Mouse (Mus musculus) lung, embryonic 15.5 days (tissue): ENCODE results near the gene Gm20696. TPM values are rescaled to one million over a fixed set of nuclear protein-coding genes. Genes with fewer than 3 reads are reported as not detected.

Experiments used
- ATAC-seq: fragments of 200-750 bp; cut with Nextera tagmentation; 2 replicates; pipeline ENCODE4 v1.8.0; 2017; ENCODE audit warnings: moderate number of reproducible peaks, borderline replicate concordance; ENCODE audit not compliant: low FRiP score, low TSS enrichment; ENCODE audit errors: extremely low read depth
- H3K27ac ChIP-seq: fragments of 300-500 bp; sonication (generic); 2 replicates; pipeline ENCODE4 v1.5.1; 2015; ENCODE audit warnings: moderate library complexity, mild to moderate bottlenecking, inconsistent platforms
- H3K27me3 ChIP-seq: fragments of 300-500 bp; sonication (generic); 2 replicates; pipeline ENCODE4 v1.6.1; 2015; ENCODE audit warnings: inconsistent platforms
- H3K36me3 ChIP-seq: fragments of 300-500 bp; sonication (generic); 2 replicates; pipeline ENCODE4 v1.6.1; 2015; ENCODE audit warnings: inconsistent platforms
- H3K4me1 ChIP-seq: fragments of 300-500 bp; sonication (generic); 2 replicates; pipeline ENCODE4 v1.6.1; 2015; ENCODE audit warnings: inconsistent platforms
- H3K4me2 ChIP-seq: fragments of 300-500 bp; sonication (generic); 2 replicates; pipeline ENCODE4 v1.6.1; 2015; ENCODE audit warnings: inconsistent platforms, mild to moderate bottlenecking, moderate library complexity
- H3K4me3 ChIP-seq: fragments of 300-500 bp; sonication (generic); 2 replicates; pipeline ENCODE4 v1.5.1; 2015; ENCODE audit warnings: mild to moderate bottlenecking, inconsistent platforms
- H3K9ac ChIP-seq: fragments of 300-500 bp; sonication (generic); 2 replicates; pipeline ENCODE4 v1.6.1; 2015; ENCODE audit warnings: inconsistent platforms
- H3K9me3 ChIP-seq: fragments of 300-500 bp; sonication (generic); 2 replicates; pipeline ENCODE4 v1.6.1; 2016; ENCODE audit warnings: inconsistent platforms
- WGBS: fragments of 180-500 bp; shearing (Covaris S2); methylation state at CpG from one replicate; pipeline ENCODE4 v1.1.7; 2015; 5-methylcytosine and 5-hydroxymethylcytosine counted together
- polyA plus RNA-seq: library from polyadenylated mRNA; unstranded; fragments of >200 nt; fragmentation: Nextera tagmentation; extraction: Ambion mirVana; gene quantifications from 2 replicates; pipeline ENCODE4 v1.2.1, GENCODE M21; 2015

Gene Gm20696
- polyA plus RNA-seq, 1 experiment from 2014 or later = 3.8 TPM

DNA sequence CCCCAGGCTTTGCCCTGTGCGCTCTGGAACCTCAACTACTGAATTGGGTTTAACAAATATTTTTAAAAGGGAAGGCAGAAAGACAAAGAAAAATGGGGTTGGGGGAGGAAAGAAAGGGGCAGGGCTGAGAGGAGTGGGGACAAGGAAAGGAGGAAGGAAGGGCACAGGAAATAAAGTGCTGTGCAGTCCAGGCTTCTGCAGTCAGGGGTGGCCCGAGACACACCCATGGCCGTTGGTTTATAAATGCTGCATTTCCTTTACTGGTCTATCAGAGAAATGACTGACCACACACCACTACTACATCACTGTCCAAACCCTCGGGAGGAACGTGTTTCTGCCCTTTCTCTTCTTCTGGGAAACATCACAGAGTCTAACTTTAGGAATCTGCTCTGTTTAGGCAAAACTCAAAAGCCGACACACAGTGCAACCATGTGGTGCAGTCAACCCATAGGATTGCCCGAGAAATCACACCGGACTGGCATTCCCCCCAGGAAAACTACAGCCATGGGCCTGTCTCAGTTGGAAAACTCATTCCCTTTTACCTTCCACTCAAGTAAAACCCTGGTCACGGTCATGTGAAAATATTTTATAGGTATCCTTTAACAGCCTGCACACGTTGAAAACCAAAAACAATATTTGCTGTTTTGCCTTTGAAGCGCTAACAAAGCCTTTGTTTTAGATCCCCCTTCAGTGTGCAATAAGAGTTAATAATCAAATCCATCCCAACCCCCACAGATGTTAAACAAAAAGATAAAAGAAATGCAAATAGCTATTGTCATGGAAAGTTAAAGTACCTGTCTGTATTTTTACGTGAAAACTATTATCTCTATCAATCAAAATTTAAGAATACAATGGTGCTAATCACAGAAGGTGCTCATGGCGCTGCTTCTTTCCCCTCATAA lies 402.2 kb downstream of the Gm20696 start:
- no peaks in the 10 kb centered on the region for H3K9me3 ChIP-seq
- peak overlapping the region; percentile 55 for H3K27ac ChIP-seq
- ATAC-seq = no peak
- no peak overlapping the region for H3K9ac ChIP-seq
- H3K27me3 ChIP-seq = no peaks in the 10 kb centered on the region
- 33% methylated on average over 13 of the region's 13 CpGs for WGBS
- H3K4me3 ChIP-seq = 0 out of 2 replicates have a peak overlapping the region, but pooled peaks have one; percentile 12
- peaks cover 51% of the 10 kb centered on the region for H3K4me1 ChIP-seq
- H3K36me3 ChIP-seq = no peaks in the 10 kb centered on the region
- peak overlapping the region; percentile 53 for H3K4me2 ChIP-seq

DNA sequence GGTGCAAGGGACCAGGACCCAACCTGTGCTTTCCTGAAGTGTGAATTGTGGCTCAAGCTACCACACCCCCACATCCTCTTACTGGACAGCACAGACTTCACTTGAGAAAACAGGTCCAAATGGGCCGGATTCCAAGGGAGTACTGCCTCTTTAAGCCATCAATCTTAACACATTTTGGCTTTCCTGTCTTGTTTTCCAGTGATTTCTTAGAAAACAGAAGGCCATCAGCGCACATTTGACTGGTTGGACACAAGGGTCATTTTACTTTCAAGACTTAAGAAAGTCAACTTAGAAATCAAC lies 402.8 kb downstream of the Gm20696 start:
- no peaks in the 10 kb centered on the region for H3K36me3 ChIP-seq
- H3K27ac ChIP-seq = peak overlapping the region; percentile 44; the same call in 1 of the 2 replicates
- H3K4me3 ChIP-seq = no peak overlapping the region
- WGBS = 35% methylated on average over 2 of the region's 2 CpGs
- H3K9me3 ChIP-seq = no peaks in the 10 kb centered on the region
- H3K4me2 ChIP-seq = peak overlapping the region; percentile 53
- peaks cover 51% of the 10 kb centered on the region for H3K4me1 ChIP-seq
- H3K27me3 ChIP-seq = no peaks in the 10 kb centered on the region
- no peak overlapping the region for H3K9ac ChIP-seq
- ATAC-seq = no peak

DNA sequence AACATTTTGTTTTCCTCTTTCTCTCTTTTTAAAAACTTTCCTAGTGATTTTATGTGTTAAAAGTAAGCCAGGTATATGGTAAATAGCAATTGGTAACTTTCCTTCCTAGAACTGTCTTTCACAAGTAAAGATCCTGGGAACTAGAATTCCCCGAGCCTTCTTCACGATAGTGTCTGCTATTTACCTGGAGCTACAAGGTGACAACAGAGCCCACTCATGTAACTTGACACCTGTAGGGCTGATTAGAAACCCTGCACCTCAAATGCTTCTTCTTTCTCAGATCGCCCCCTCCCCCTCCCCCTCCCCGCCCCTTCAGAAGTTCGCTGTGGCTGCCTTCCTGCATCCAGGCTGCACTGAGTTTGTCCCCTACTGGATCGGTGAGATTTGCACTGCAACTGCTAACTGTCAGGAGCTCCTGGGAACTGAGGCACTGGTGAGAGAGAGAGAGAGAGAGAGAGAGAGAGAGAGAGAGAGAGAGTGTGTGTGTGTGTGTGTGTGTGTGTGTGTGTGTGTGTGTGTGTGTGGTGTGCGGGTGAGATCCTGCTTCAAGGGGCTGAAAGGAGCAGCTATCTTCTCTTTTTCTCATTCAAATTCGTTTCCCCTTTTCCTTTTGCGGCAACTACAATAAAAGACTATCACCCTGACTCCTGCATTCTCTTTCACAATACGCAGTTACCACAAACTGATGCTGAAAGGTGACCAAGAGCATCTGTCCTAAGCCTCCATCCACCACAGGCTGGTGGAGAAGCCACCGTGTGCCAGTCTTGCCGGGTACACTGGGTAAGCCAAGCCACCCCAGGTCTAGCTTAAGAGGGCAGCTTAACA lies 403.3 kb downstream of the Gm20696 start:
- Histone ChIP-seq H3K4me1 (peaks cover 50% of the 10 kb centered on the region), H3K27ac (peak overlapping the region; percentile 44; the same call in 1 of the 2 replicates)
- no peak for ATAC-seq

DNA sequence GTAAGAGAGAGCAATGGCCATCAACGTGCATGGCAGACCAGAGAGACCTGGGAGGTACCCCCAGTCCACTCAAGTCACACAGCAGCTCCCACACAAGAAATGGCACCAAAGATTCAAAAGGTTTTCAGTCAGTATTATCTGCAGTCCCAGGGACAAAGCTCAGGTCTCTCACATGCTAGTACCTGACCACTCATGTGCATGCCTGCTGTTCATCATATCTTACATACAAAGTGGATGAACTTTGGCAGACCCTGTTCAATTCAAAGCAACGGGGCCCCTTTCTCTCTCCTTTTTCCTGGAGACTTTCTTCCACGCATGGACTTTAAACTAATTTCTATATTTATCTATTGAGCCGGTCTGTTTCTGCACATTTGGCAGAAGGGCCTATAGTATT lies 404.9 kb downstream of the Gm20696 start:
- Histone ChIP-seq H3K36me3 (no peaks in the 10 kb centered on the region), H3K27me3 (no peaks in the 10 kb centered on the region), H3K27ac (no peak overlapping the region), H3K4me2 (no peak overlapping the region), H3K4me3 (no peak overlapping the region), H3K9me3 (no peaks in the 10 kb centered on the region), H3K9ac (no peak overlapping the region), H3K4me1 (peaks cover 43% of the 10 kb centered on the region)
- 46% methylated on average over 4 of the region's 4 CpGs for WGBS
- no peak for ATAC-seq

More for the DNA sequence above, 403.3 kb downstream of the Gm20696 start:
- Histone ChIP-seq H3K4me3 (no peak overlapping the region), H3K9ac (no peak overlapping the region), H3K4me2 (peak overlapping the region; percentile 53; the same call in 1 of the 2 replicates), H3K36me3 (no peaks in the 10 kb centered on the region), H3K27me3 (no peaks in the 10 kb centered on the region), H3K9me3 (no peaks in the 10 kb centered on the region)
- 27% methylated on average over 12 of the region's 12 CpGs for WGBS

DNA sequence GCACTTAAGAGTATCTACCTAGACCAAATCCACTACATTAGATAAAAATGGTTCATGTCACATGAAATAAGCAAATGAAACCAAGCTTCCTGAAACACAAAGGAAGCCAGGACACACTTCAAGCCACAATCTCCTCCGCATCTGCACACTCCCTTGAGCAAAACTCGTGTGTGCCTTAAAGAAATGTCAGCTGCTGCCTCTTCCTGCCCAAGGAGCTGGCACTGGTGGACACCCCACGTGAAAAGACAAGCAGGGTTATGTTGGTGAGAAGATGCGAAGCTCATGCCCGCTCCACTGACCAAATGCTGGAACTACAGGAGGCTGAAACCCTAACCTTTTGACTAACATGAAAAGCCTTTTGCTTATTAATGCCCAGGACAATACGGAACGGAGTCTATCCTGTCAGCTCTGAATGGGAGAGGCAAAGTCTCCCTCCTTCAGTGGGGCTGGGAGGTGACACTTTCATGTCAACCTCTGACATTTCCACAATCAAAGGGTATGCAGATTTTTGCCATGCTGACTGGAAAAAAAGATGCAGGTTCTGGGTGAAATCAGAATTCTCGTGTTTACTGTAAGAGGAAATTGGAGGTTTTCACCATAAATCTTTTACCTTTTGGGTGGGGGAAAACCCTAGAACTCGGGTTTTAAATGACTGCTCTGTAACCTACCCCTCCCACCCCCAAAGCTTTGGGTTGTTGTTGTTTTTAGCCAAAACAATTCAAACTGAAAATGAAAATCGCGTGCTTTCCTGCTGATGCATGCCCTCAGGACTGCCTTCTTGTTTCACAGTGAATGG lies 405.5 kb downstream of the Gm20696 start:
- 60% methylated on average over 11 of the region's 11 CpGs for WGBS
- peaks cover 38% of the 10 kb centered on the region for H3K4me1 ChIP-seq
- no peak overlapping the region for H3K27ac ChIP-seq

DNA sequence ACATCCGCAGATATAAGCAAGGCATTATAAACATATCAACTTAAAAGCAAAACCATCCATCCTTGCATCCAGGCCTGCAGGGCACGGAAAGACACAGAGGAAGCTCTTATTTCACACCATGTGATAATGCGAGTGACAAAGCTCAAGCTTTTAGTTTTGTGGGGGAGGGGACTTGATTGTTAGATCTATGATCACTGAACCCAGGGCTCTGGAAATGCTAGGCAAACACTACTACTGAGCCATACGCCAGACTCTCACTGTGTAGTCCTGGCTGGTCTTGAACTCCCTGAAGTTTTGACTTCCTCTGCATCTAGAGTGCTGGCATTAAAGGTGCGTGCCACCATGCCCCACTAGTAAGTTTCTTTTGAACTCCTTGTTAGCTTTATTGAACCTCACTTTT lies 408.3 kb downstream of the Gm20696 start:
- ATAC-seq = no peak
- Histone ChIP-seq H3K4me1 (peaks cover 16% of the 10 kb centered on the region; the same call in 1 of the 2 replicates), H3K27ac (no peak overlapping the region), H3K36me3 (no peaks in the 10 kb centered on the region), H3K4me3 (no peak overlapping the region), H3K9me3 (no peaks in the 10 kb centered on the region), H3K4me2 (no peak overlapping the region), H3K27me3 (no peaks in the 10 kb centered on the region), H3K9ac (no peak overlapping the region)
- 62% methylated on average over 5 of the region's 5 CpGs for WGBS

More for the DNA sequence above, 405.5 kb downstream of the Gm20696 start:
- Histone ChIP-seq H3K9ac (no peak overlapping the region), H3K4me2 (no peak overlapping the region), H3K4me3 (no peak overlapping the region), H3K36me3 (no peaks in the 10 kb centered on the region), H3K27me3 (no peaks in the 10 kb centered on the region), H3K9me3 (no peaks in the 10 kb centered on the region)
- no peak for ATAC-seq

DNA sequence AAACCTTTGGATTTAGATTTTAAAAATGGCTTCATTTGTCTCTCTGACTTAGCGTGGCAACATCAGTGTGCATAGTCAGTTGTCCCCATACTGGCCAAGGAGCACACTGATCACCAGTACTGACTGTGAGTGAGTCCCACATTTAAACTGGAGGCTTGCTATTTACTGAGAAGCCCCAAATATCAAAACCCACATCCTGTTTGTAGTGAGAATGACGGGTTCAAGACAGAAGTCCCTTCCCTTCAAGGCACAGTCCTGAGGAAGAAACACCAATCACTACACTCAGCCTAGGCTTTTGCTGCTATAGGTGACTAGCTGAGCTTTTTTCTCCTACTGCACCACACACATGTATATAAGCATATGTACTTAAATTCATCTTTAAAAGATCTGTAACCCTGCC lies 408.9 kb downstream of the Gm20696 start:
- Histone ChIP-seq H3K9me3 (no peaks in the 10 kb centered on the region), H3K27ac (no peak overlapping the region), H3K4me2 (no peak overlapping the region), H3K36me3 (no peaks in the 10 kb centered on the region), H3K9ac (no peak overlapping the region), H3K4me3 (no peak overlapping the region), H3K27me3 (no peaks in the 10 kb centered on the region), H3K4me1 (0 out of 2 replicates have a peak, but pooled peaks cover 12% of the 10 kb centered on the region)
- ATAC-seq = no peak
- WGBS = 67% methylated on average over 2 of the region's 2 CpGs

DNA sequence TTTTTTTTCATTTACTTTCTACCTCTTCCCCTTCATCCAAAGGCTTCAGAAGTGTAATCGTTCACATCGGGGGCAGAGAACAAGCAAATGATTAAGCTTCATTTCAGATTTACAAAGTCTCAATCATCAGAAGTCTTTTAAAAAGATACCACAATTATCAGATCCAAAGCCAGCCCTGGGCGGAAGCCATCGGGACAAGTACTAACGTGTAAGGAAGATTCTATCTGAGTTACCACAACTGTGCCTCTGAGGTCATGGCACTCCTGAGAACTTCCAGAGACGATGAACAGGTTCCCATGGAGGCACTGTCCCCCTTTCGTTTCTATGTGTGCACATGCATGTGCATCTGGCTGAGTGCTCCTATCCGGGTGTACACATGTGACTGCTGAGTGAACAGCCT lies 413.3 kb downstream of the Gm20696 start:
- WGBS = 72% methylated on average over 8 of the region's 8 CpGs
- no peaks in the 10 kb centered on the region for H3K4me1 ChIP-seq
- H3K4me3 ChIP-seq = no peak overlapping the region
- no peaks in the 10 kb centered on the region for H3K27me3 ChIP-seq
- no peak overlapping the region for H3K9ac ChIP-seq
- H3K36me3 ChIP-seq = no peaks in the 10 kb centered on the region
- H3K9me3 ChIP-seq = no peaks in the 10 kb centered on the region
- no peak overlapping the region for H3K4me2 ChIP-seq
- ATAC-seq = no peak
- no peak overlapping the region for H3K27ac ChIP-seq

DNA sequence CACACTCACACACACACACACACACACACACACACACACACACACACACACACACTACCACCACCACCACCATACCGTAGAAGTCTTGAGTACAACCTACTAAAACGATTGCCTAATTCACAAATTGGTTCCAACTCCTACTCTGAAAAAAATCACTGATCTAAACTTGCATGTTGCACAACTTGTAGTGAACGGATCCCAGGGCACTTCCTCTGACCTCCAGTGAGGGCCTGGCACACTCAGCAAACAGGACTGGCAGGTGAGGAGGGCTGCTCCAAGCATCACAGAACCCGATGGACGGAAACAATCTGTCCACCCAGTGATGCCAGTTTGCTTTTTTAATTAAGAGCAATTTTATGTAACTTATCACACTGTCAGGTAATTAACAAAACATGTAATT lies 413.8 kb downstream of the Gm20696 start:
- Histone ChIP-seq H3K4me1 (no peaks in the 10 kb centered on the region), H3K4me2 (no peak overlapping the region), H3K27me3 (no peaks in the 10 kb centered on the region), H3K9me3 (no peaks in the 10 kb centered on the region), H3K27ac (no peak overlapping the region), H3K36me3 (no peaks in the 10 kb centered on the region), H3K4me3 (no peak overlapping the region), H3K9ac (no peak overlapping the region)
- ATAC-seq = no peak
- WGBS = 54% methylated on average over 5 of the region's 5 CpGs

DNA sequence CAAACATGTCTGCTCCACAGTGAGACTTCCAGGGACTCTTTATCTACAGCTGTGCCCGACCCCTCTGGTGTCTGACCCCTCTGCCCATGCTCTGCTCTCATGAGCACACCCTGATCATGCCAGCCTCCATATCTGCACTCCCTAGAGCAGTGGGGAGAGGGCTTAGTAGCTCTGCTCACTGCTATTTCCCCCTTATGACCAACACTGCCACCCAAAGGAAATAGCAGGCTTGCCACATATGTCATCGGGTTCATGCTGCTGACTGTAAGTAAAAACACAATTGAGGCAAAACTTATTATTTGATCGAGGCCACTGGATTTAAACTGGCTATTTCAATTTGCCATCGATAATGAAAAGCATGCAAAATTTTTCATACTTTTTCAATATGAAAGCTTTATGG lies 414.7 kb downstream of the Gm20696 start:
- Histone ChIP-seq H3K9ac (no peak overlapping the region), H3K4me2 (no peak overlapping the region), H3K4me1 (no peaks in the 10 kb centered on the region), H3K27ac (no peak overlapping the region), H3K27me3 (no peaks in the 10 kb centered on the region), H3K36me3 (no peaks in the 10 kb centered on the region), H3K9me3 (no peaks in the 10 kb centered on the region), H3K4me3 (no peak overlapping the region)
- no peak for ATAC-seq
- 91% methylated on average over 4 of the region's 4 CpGs for WGBS

DNA sequence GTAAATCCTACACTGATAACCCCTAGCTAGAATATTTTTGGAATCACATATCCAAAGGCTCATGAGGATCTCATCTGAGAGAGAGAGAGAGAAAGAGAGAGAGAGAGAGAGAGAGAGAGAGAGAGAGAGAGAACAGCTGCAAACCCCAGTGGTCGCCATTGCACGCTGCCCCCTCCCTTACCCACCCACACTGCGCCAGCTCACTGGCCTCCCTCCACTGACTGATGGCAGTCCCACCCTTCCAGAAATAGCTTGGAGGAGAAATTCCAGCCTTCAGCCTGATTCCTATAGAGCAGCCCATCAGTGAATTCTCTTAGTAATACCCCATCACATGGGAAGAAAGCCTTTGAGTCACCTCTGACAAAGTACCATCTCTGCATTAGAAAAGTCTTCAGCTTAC lies 415.4 kb downstream of the Gm20696 start:
- no peak overlapping the region for H3K4me2 ChIP-seq
- H3K9me3 ChIP-seq = no peaks in the 10 kb centered on the region
- no peak for ATAC-seq
- whole genome bisulfite sequencing = 72% methylated on average over 3 of the region's 3 CpGs
- H3K9ac ChIP-seq = no peak overlapping the region
- no peaks in the 10 kb centered on the region for H3K36me3 ChIP-seq
- no peak overlapping the region for H3K4me3 ChIP-seq
- H3K27ac ChIP-seq = no peak overlapping the region
- H3K4me1 ChIP-seq = no peaks in the 10 kb centered on the region
- H3K27me3 ChIP-seq = no peaks in the 10 kb centered on the region
